Mouse (Mus musculus) embryonic facial prominence, embryonic 11.5 days (tissue): ENCODE measurements at regions not wholly inside any gene's neighbourhood (a gene's known extent, or its start where the extent isn't known, plus 50 kb on each side); places are given as distances from the start of the nearest gene placed in this dataset.

Experiments used
- ATAC-seq: fragments of 200-750 bp; cut with Nextera tagmentation; replicated peaks from 2 replicates; pipeline ENCODE4 v1.8.0; 2017; ENCODE audit warnings: low read depth; ENCODE audit not compliant: insufficient number of reproducible peaks, low FRiP score, low TSS enrichment
- DNase-seq: peaks from one replicate; pipeline ENCODE4 v3.0.0-alpha.2; 2015; ENCODE audit warnings: low spot score
- H3K27ac ChIP-seq: fragments of 300-500 bp; sonication (generic); replicated peaks from 2 replicates; pipeline ENCODE4 v1.5.1; 2014; ENCODE audit warnings: mild to moderate bottlenecking, low read depth, low read length, control low read depth
- H3K27me3 ChIP-seq: fragments of 300-500 bp; sonication (generic); 2 replicates; pipeline ENCODE4 v1.6.1; 2014; ENCODE audit warnings: mild to moderate bottlenecking, low read length, moderate library complexity, mixed read lengths; ENCODE audit not compliant: control insufficient read depth, insufficient read depth
- H3K36me3 ChIP-seq: fragments of 300-500 bp; sonication (generic); replicated peaks from 2 replicates; pipeline ENCODE4 v1.6.1; 2014; ENCODE audit warnings: low read depth, mild to moderate bottlenecking, low read length, moderate library complexity, mixed read lengths; ENCODE audit not compliant: control insufficient read depth, insufficient read depth
- H3K4me1 ChIP-seq: fragments of 300-500 bp; sonication (generic); 2 replicates; pipeline ENCODE4 v1.6.1; 2014; ENCODE audit warnings: low read length, mixed read lengths; ENCODE audit not compliant: control insufficient read depth, insufficient read depth
- H3K4me2 ChIP-seq: fragments of 300-500 bp; sonication (generic); 2 replicates; pipeline ENCODE4 v1.6.1; 2014; ENCODE audit warnings: low read depth, mild to moderate bottlenecking, control low read depth, low read length, moderate library complexity
- H3K4me3 ChIP-seq: fragments of 300-500 bp; sonication (generic); 2 replicates; pipeline ENCODE4 v1.5.1; 2014; ENCODE audit warnings: low read depth, low read length, control low read depth
- H3K9ac ChIP-seq: fragments of 300-500 bp; sonication (generic); replicated peaks from 2 replicates; pipeline ENCODE4 v1.6.1; 2014; ENCODE audit warnings: mild to moderate bottlenecking, control low read depth, low read length
- H3K9me3 ChIP-seq: fragments of 300-500 bp; sonication (generic); replicated peaks from 2 replicates; pipeline ENCODE4 v1.6.1; 2016; ENCODE audit warnings: mild to moderate bottlenecking, low read length, inconsistent platforms, mixed read lengths; ENCODE audit not compliant: control insufficient read depth
- WGBS: fragments of 180-500 bp; shearing (Covaris S2); extraction: QIAGEN DNeasy Blood & Tissue Kit; methylation state at CpG from one replicate; pipeline ENCODE4 v1.1.7; 2014; 5-methylcytosine and 5-hydroxymethylcytosine counted together

DNA sequence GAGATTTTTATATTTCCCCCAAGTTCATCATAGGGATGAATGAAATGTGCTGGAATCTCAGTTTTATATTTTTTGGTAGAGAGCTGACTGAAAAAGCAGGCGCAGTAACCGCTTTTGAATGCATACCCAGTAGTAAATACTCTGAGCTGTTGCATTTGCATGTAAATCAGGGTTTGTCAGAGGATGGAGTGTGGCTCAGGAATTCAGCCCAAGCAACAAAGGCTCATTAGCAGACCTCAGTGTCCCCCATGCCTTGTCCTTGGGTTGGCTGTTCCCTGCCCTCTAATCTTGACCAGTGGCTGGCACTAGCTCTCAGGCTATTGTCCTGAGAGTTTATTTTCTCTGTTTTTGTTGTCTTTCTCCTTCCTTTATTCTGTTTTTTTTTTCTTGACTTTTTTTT, 258.4 kb downstream of the Slc4a3 start:
- DNase-seq = no peak
- H3K36me3 ChIP-seq = no peaks in the 10 kb centered on the region
- H3K27ac ChIP-seq = no peak overlapping the region
- no peak overlapping the region for H3K4me3 ChIP-seq
- H3K9ac ChIP-seq = no peak overlapping the region
- H3K27me3 ChIP-seq = no peaks in the 10 kb centered on the region
- no peaks in the 10 kb centered on the region for H3K4me1 ChIP-seq
- ATAC-seq = no peak
- no peaks in the 10 kb centered on the region for H3K9me3 ChIP-seq
- WGBS = 34% methylated on average over 2 of the region's 2 CpGs
- H3K4me2 ChIP-seq = no peak overlapping the region

- WGBS = 69% methylated on average over 3 of the region's 3 CpGs
- no peak overlapping the region for H3K9ac ChIP-seq
- no peak for ATAC-seq
Observed at GRCm38 (mm10) chr1:75812471-75812870, 266.4 kb downstream of the Slc4a3 start.

DNA sequence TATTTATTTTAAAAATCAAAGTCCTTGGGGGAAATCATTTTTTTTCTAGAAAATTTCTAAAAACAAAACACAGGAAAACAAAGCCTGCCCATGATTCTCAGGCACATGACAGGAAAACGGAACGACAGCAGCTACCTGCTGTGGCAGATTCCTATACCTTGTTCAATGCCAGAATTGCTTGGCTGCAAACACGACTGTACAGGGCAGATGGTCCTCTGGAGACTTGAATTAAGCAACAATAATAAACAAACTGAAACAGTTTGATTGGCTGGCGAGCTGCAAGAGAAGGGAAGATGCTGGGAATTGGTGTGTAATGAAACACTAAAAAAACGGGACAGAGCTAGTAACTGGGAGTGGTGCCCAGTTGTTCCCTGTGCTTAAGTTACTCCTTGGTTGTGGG, 280.1 kb downstream of the Slc4a3 start:
- no peak for ATAC-seq
- Histone ChIP-seq H3K27ac (no peak overlapping the region), H3K9ac (no peak overlapping the region), H3K4me2 (no peak overlapping the region), H3K36me3 (no peaks in the 10 kb centered on the region), H3K9me3 (no peaks in the 10 kb centered on the region), H3K4me3 (no peak overlapping the region), H3K4me1 (no peaks in the 10 kb centered on the region), H3K27me3 (no peaks in the 10 kb centered on the region)
- DNase-seq = peak; percentile 19
- 54% methylated on average over 5 of the region's 5 CpGs for WGBS

More at GRCm38 (mm10) chr1:75812471-75812870, 266.4 kb downstream of the Slc4a3 start:
- DNase-seq = no peak
- no peak overlapping the region for H3K4me3 ChIP-seq
- no peaks in the 10 kb centered on the region for H3K4me1 ChIP-seq
- H3K36me3 ChIP-seq = no peaks in the 10 kb centered on the region
- no peak overlapping the region for H3K4me2 ChIP-seq
- no peak overlapping the region for H3K27ac ChIP-seq
- H3K9me3 ChIP-seq = no peaks in the 10 kb centered on the region
- no peaks in the 10 kb centered on the region for H3K27me3 ChIP-seq

- Histone ChIP-seq H3K27me3 (no peaks in the 10 kb centered on the region), H3K4me1 (no peaks in the 10 kb centered on the region), H3K4me2 (no peak overlapping the region), H3K27ac (peak overlapping the region; percentile 48), H3K9ac (no peak overlapping the region), H3K9me3 (no peaks in the 10 kb centered on the region), H3K4me3 (no peak overlapping the region), H3K36me3 (no peaks in the 10 kb centered on the region)
- ATAC-seq = peak; percentile 93
- DNase-seq = peak; percentile 94
- WGBS = 16% methylated on average over 12 of the region's 12 CpGs
Observed at GRCm38 (mm10) chr1:75833071-75833830, 287.2 kb downstream of the Slc4a3 start.

DNA sequence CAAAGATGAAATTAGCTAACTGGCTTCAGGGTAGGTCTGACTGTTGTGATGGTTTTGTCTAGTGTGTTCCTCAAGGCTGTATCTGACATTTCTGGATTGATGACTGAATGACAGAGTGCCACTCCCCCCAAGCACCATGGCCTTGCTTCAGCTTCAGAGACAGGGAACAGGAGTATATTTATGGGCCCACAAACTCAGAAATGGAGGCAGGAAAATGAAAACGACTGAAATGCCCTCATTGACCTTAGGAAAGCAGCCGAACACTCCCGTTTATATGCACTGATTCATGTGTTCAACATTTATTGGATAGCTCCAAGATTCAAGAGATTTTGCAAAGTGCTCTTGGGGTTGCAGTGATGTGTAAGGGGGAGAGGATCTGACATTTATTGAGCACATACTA, 288.3 kb downstream of the Slc4a3 start:
- no peaks in the 10 kb centered on the region for H3K27me3 ChIP-seq
- WGBS = 57% methylated on average over 3 of the region's 3 CpGs
- H3K4me2 ChIP-seq = no peak overlapping the region
- no peak overlapping the region for H3K27ac ChIP-seq
- no peaks in the 10 kb centered on the region for H3K36me3 ChIP-seq
- DNase-seq (no peak), ATAC-seq (no peak)
- no peak overlapping the region for H3K9ac ChIP-seq
- H3K9me3 ChIP-seq = no peaks in the 10 kb centered on the region
- H3K4me1 ChIP-seq = no peaks in the 10 kb centered on the region
- H3K4me3 ChIP-seq = no peak overlapping the region

GRCm38 (mm10) chr1:75839551-75840223, 293.6 kb downstream of the Slc4a3 start:
- no peaks in the 10 kb centered on the region for H3K9me3 ChIP-seq
- no peak overlapping the region for H3K27ac ChIP-seq
- no peaks in the 10 kb centered on the region for H3K27me3 ChIP-seq
- WGBS = 87% methylated on average over 11 of the region's 11 CpGs
- H3K4me1 ChIP-seq = no peaks in the 10 kb centered on the region
- H3K4me3 ChIP-seq = no peak overlapping the region
- no peaks in the 10 kb centered on the region for H3K36me3 ChIP-seq
- ATAC-seq (no peak), DNase-seq (no peak)
- no peak overlapping the region for H3K9ac ChIP-seq
- no peak overlapping the region for H3K4me2 ChIP-seq

DNA sequence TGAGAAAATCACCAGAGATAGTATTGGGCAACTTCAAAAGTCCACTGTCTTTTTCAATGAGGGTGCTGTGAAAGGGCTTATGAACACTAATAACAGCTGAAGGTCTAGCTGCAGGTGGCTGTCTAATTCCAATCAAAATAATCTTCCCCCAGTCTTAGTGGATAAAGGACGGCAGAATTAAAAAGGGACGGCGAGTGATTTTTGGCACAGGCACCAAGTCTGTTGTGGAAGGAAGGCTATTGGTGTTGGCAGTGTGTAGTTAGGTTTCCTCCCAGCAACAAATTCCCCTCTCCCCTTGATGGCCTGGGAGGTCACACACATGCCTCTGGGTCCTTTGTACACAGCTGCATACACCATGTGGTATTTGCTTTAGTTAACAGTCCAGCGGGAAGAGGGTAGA, 296.3 kb downstream of the Slc4a3 start:
- Histone ChIP-seq H3K36me3 (no peaks in the 10 kb centered on the region), H3K9ac (no peak overlapping the region), H3K27me3 (no peaks in the 10 kb centered on the region), H3K27ac (no peak overlapping the region), H3K4me3 (no peak overlapping the region), H3K4me1 (no peaks in the 10 kb centered on the region), H3K9me3 (no peaks in the 10 kb centered on the region), H3K4me2 (no peak overlapping the region)
- DNase-seq (no peak), ATAC-seq (no peak)
- WGBS = 46% methylated on average over 4 of the region's 4 CpGs

- no peak for ATAC-seq
- 93% methylated on average over 6 of the region's 6 CpGs for WGBS
- Histone ChIP-seq H3K4me1 (no peaks in the 10 kb centered on the region), H3K9ac (no peak overlapping the region), H3K4me2 (no peak overlapping the region), H3K4me3 (no peak overlapping the region), H3K9me3 (no peaks in the 10 kb centered on the region), H3K27me3 (no peaks in the 10 kb centered on the region), H3K36me3 (no peaks in the 10 kb centered on the region), H3K27ac (no peak overlapping the region)
- DNase-seq = no peak
Observed at GRCm38 (mm10) chr1:75843326-75843725, 297.3 kb downstream of the Slc4a3 start.
